8 mouse cellular contexts compared by ENCODE assay signal in genomic region chr2:130178706-130179506, GRCm38 (mm10). TPM values are rescaled to one million over a fixed set of nuclear protein-coding genes. Genes with fewer than 3 reads are reported as not detected.
A peak's percentile ranks its signal among the peaks of the same experiment; 100 is the strongest.
DNase-seq lines count a peak whose midpoint lies in the region; ATAC-seq and TF ChIP-seq lines count a peak whose summit lies in the region.

Gene Snrpb, minus strand, starts transcription at chr2:130179403.

- peak within 1 kb of the TSS; percentile 59 for H3K4me3 ChIP-seq in cortical plate, adult 2 months (ENCODE audit: insufficient read depth, low read length)

- ATAC-seq in activated CD4-positive, CD25-positive, alpha-beta regulatory T cell, adult 4 months, result peak; percentile 89
- peak; percentile 89 for ATAC-seq in megakaryocyte progenitor cell, adult 5-6 weeks (replicated peaks; ENCODE audit: poor library complexity)

- peak within 1 kb of the TSS; percentile 58 for H3K27ac ChIP-seq in cortical plate, adult 2 months (ENCODE audit: insufficient read depth, low read length)

- TF ChIP-seq POLR2A in cortical plate, adult 2 months (IDR thresholded peaks at IDR 0.05; ENCODE audit: extremely low read depth, insufficient read depth, low read length), result peak; percentile 64; the same call in 1 of the 2 replicates

- no peak for TF ChIP-seq CTCF in cortical plate, adult 2 months (IDR thresholded peaks at IDR 0.05; ENCODE audit: extremely low read depth, insufficient read depth, low read length)

- H3K4me1 ChIP-seq in cortical plate, adult 2 months (ENCODE audit: control insufficient read depth, insufficient read depth, low read length), result peaks cover 5% of the 10 kb centered on the region

- DNase-seq in gastrocnemius, postnatal 10 days, result peak; percentile 92
- peak; percentile 92 for DNase-seq in induced T-regulatory cell, adult 2 months (ENCODE audit: low read depth)
- peak; percentile 47 to 87 for DNase-seq in left cerebral cortex, adult 9 months (ENCODE audit: low spot score in 2 of 2)
- peak; percentile 91 for DNase-seq in right cerebral cortex, postnatal 14 days
- peak; percentile 83 to 89 for DNase-seq in urinary bladder, postnatal 36 days (ENCODE audit: low spot score in 2 of 2)

RNA-seq across cellular contexts. Expression of gene Snrpb, which starts in this region (rescaled TPM):
- polyA plus RNA-seq in activated CD4-positive, CD25-positive, alpha-beta regulatory T cell, adult 4 months (2017; shearing (Covaris generic)), result 100 to 1,000 TPM; 354 to 438 TPM
- 131 and 133 TPM in 2 replicates for polyA plus RNA-seq in cortical plate, adult 2 months (2012; rRNA removed)
- 100 to 1,000 TPM; 155 to 170 TPM for total RNA-seq in gastrocnemius, postnatal 10 days (2021)
- total RNA-seq in megakaryocyte progenitor cell, adult 5-6 weeks (2015), result 269 and 277 TPM in 2 replicates
- 178 and 224 TPM in 2 replicates for total RNA-seq in megakaryocyte progenitor cell, adult 5-6 weeks (2017)

Comparison
In these comparisons a context has a peak if more than half of its experiments do, and no peak if none do; other contexts are left out.
1. Peak in every context shown above with its lines: DNase-seq, ATAC-seq, H3K4me3 ChIP-seq and H3K27ac ChIP-seq.